Mouse (Mus musculus): ENCODE data around the gene Bloc1s4. TPM values are rescaled to one million over a fixed set of nuclear protein-coding genes. Genes with fewer than 3 reads are reported as not detected.

Gene Bloc1s4
- polyA plus RNA-seq, 1 experiment from 2014 or later, result 31.3 TPM

DNA sequence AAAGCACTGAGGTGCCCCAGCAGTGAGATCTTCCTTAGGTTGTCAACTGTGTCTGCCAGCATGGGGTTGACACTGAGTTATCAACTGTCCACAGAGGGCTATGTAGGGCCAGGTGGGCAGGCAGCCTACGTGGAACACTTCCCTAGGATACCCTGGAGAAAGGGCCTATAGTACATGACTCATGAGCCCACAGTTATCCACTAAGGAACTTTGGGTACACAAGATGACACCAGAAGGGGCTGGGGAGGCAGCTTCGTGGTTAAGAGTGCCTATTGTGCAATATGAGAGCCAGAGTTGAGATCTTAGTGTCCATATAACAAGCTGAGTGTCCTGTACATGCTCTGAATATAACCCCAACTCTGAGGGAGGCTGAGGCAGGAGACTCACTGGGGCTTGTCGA, 21.2 kb upstream of the Bloc1s4 start:
- Histone ChIP-seq H3K9me3 (no peaks in the 10 kb centered on the region), H3K4me2 (no peak overlapping the region), H3K27me3 (replicated peaks) (no peaks in the 10 kb centered on the region), H3K36me3 (replicated peaks) (no peaks in the 10 kb centered on the region), H3K9ac (no peak overlapping the region), H3K4me1 (peaks cover 10% of the 10 kb centered on the region), H3K4me3 (no peak overlapping the region), H3K27ac (no peak overlapping the region)
- no peak for ATAC-seq (replicated peaks)
- 72% methylated on average over 3 of the region's 3 CpGs for whole genome bisulfite sequencing

DNA sequence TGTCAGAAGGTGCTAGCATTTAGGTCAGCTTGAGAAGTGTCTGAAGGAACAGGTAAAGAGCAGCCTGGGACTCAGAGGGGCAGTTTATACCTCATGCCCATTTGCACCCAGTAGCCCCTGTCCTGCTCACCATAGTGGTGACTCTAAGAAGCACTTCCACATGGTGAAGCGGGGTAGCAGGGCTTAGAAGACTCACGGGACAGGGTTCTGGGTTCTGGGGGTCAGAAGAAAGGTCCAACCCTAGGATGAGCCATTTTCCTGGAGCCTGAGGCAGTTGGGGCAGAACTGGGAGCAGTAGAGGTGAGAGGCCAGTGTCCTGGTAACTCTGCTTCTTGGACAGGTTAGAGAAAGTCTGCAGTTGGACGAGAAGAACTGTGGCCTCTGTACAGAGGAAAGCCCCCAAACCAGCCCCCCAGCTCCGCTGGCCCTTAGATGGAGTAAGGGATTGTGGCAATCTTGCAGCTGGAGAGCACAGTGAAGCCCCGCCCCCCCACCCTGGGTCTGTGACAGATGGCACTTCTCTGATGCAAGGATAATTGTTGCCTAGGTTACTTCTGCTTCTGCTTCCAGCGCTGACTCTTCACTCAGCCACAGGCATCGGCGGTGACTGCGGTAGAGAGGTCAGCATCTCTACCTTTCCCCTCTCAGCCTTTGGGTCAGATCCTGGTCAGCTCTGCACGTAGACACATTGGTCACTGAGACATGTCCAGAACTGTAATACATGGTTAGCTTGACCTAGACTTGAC, 18.7 kb upstream of the Bloc1s4 start:
- Histone ChIP-seq H3K27ac (0 out of 2 replicates have a peak overlapping the region, but pooled peaks have one; percentile 19), H3K9ac (no peak overlapping the region), H3K9me3 (no peaks in the 10 kb centered on the region), H3K4me2 (no peak overlapping the region), H3K36me3 (replicated peaks) (no peaks in the 10 kb centered on the region), H3K27me3 (replicated peaks) (no peaks in the 10 kb centered on the region), H3K4me1 (peaks cover 10% of the 10 kb centered on the region), H3K4me3 (no peak overlapping the region)
- ATAC-seq (replicated peaks), result peak; percentile 78
- 26% methylated on average over 10 of the region's 10 CpGs for WGBS

DNA sequence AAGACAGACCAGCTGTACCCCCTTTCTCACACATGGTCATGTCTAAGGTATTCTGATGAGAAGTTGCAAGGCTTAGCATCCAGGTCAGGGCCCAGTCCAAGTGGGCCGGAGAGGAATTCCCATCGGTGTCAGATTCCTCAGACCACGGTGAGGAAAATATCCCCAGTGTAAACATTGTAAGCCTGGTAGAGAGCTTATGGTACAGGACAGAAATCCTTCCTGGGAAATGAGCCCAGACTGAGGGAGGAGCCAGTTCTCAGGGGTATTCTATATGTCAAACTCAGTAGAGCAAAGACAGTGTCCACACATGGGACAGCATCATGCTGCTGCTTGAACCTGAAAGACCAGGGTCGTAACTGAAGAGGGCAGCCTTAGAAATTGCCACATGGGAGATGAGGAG, 11.4 kb upstream of the Bloc1s4 start:
- no peak overlapping the region for H3K4me3 ChIP-seq
- H3K36me3 ChIP-seq (replicated peaks), result no peaks in the 10 kb centered on the region
- H3K4me1 ChIP-seq, result no peaks in the 10 kb centered on the region
- no peaks in the 10 kb centered on the region for H3K27me3 ChIP-seq (replicated peaks)
- H3K9ac ChIP-seq, result no peak overlapping the region
- H3K9me3 ChIP-seq, result no peaks in the 10 kb centered on the region
- 85% methylated on average over 4 of the region's 4 CpGs for WGBS
- no peak overlapping the region for H3K27ac ChIP-seq
- no peak overlapping the region for H3K4me2 ChIP-seq
- ATAC-seq (replicated peaks), result no peak

DNA sequence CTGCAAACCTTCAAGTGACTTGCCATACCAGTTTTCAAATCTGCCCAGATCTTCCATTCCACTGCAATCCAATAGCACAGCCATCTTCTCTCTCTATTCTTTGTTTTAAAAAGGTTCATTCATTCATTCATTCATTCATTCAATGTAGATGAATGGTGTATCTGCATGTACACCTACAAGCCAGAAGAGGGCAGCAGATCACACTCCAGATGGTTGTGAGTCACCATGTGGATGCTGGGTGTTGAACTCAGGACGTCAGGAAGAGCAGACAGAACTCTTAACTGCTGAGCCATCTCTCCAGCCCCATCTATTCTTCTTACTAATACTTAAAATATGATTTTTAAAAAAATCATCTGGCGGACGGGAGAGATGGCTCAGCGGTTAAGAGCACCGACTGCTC, 8.6 kb upstream of the Bloc1s4 start:
- H3K4me3 ChIP-seq, result no peak overlapping the region
- ATAC-seq (replicated peaks), result no peak

DNA sequence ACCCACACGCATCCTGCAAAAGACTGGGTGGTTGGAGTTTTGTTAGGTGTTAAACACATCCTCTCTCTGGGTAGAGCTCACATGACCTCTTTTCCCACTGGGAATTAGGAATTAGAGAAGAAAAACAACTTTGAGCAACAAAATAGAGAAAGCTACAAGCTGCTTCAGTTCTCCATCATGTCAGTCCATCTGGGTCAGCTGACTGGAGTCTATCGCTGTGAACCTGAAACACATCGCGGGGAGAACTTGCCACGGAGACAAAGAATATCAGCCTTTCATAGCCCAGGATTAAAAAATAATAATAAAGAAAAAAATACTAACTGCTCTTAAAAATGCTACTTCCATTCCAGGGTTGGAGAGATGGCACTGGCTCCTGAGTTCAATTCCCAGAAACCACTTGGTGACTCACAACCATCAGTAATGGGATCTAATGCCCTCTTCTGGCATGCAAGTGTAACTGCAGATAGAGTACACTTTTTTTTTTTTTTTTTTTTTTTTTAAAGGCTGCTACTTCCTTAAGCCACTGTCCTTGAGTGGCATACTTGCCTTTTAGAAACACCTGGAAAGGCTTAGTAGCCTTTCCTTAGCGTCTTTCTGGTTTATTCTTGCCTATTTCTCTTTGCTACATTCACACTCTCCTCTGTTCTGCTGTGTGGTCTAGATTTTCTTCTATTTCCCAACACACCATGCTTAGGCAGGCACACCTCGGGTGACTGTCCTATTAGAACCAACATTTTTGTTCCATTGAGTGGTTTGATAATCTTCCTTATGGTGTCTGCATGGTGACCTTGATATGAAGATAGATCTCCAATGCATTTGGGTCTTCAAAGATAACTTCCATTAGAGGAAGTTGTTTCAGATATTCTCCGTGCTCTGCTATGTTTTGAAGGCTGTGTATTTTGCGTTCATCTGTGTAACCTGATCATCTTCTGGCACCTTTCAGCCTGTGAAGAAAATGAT, 1.9 kb upstream of the Bloc1s4 start:
- H3K27me3 ChIP-seq (replicated peaks), result no peaks in the 10 kb centered on the region
- H3K4me1 ChIP-seq, result peaks cover 24% of the 10 kb centered on the region

More for the DNA sequence above, 8.6 kb upstream of the Bloc1s4 start:
- WGBS, result 64% methylated on average over 5 of the region's 5 CpGs
- H3K9ac ChIP-seq, result no peak overlapping the region
- H3K9me3 ChIP-seq, result no peaks in the 10 kb centered on the region
- no peak overlapping the region for H3K27ac ChIP-seq
- H3K27me3 ChIP-seq (replicated peaks), result no peaks in the 10 kb centered on the region
- H3K4me2 ChIP-seq, result no peak overlapping the region
- no peaks in the 10 kb centered on the region for H3K4me1 ChIP-seq
- H3K36me3 ChIP-seq (replicated peaks), result no peaks in the 10 kb centered on the region

DNA sequence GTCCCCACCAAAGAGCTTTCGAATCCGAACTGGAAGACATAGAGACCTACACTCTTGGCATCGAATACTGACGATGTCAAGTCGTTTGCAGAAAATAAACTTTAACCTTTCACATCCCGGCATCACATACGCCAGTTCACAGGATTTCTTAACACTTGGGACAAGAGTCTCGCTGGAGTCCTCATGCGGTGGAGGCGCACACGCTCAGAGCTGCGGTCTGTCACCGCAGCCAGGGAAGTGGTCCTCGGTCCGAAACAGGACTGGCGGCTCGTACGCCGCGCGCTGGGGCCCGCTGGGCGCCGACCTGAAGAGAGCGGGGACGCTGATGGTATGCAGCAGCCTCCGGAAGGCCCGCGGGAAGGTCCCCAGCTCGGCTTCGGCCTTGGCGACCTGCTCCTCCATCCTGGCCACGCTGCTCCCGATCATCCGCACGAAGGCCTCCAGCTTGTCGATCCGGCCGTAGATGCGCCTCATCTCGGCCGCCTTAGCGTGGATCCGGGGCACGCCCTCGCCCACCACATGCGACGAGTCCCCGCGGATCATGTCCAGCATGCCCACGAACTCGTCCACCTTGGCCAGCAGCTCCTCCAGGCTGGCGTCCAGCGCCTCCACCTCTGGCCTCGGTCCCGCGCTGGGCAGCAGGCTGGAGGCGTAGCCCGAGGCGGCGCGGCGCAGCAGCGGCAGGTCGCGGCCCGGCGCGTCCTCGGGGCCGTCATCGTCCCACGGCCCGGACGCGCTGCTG, 485 bp downstream of the Bloc1s4 start:
- Histone ChIP-seq H3K4me3 (peak overlapping the region; percentile 84), H3K4me2 (peak overlapping the region; percentile 88), H3K9ac (peak overlapping the region; percentile 72), H3K4me1 (peaks cover 24% of the 10 kb centered on the region), H3K27ac (peak overlapping the region; percentile 55; the same call in 1 of the 2 replicates), H3K36me3 (replicated peaks) (no peaks in the 10 kb centered on the region), H3K27me3 (replicated peaks) (no peaks in the 10 kb centered on the region), H3K9me3 (no peaks in the 10 kb centered on the region)
- WGBS, result 2% methylated on average over 75 of the region's 76 CpGs
- ATAC-seq (replicated peaks), result peak; percentile 57

More for the DNA sequence above, 1.9 kb upstream of the Bloc1s4 start:
- no peaks in the 10 kb centered on the region for H3K36me3 ChIP-seq (replicated peaks)
- H3K9me3 ChIP-seq, result no peaks in the 10 kb centered on the region
- no peak overlapping the region for H3K9ac ChIP-seq
- ATAC-seq (replicated peaks), result no peak
- no peak overlapping the region for H3K27ac ChIP-seq
- H3K4me3 ChIP-seq, result no peak overlapping the region
- WGBS, result 74% methylated on average over 9 of the region's 9 CpGs
- no peak overlapping the region for H3K4me2 ChIP-seq

DNA sequence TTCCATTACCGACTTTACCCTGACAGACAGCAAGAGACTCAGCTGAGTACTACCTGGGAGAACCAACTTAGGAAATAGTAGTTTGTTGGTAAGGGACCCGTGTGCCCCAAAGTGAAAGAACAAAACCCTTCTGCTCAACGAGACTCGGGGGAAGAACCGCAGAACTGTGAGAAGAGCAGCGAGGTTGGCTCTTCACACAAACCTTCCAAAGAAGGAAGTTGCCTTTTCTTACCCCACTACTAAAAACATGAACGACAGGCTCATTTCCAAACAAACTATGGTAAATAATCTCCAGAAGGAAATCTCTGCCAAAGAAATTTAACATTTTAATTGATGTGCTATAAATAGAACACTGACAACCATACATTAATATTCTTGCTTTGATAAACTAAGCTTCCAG, 1.4 kb downstream of the Bloc1s4 start:
- no peak for ATAC-seq (replicated peaks)
- 90% methylated on average over 7 of the region's 7 CpGs for WGBS
- Histone ChIP-seq H3K9ac (no peak overlapping the region), H3K27me3 (replicated peaks) (no peaks in the 10 kb centered on the region), H3K4me1 (peaks cover 24% of the 10 kb centered on the region), H3K27ac (no peak overlapping the region), H3K4me3 (peak overlapping the region; percentile 84), H3K36me3 (replicated peaks) (no peaks in the 10 kb centered on the region), H3K4me2 (peak overlapping the region; percentile 88), H3K9me3 (no peaks in the 10 kb centered on the region)

DNA sequence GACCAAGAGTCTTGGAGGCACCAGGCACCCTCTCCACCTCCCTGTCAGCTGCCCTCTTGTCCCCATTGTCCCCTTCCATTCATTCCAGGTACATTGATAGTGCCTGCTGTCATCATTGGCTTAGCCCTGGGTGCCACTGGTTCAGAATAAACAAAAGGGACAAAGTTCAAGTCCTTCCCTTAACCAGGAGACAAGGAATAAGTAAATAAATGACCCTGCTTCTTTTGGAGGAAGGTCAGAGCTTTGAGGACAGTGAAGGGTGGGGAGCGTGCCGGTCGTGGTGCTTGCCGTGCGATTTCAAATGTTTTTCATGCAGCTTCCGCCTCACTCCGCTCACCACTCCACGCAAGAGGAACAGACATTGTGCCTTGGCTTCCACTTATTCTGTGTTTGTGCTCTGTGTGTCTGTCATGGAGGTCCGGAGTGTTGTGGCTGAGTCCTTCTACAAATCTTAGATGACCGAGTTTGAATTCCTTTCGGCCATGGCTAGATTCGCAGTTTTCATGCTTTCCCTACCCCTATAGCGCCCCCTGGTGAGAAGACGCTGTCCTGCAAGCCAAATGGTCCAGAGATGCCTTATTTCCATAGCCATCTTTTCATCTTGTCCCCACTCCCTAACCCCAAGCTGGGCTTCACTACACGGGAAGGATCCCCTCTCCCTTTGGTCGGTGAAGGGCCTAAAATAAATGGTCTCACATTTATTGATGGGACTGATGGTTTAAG, 6.2 kb downstream of the Bloc1s4 start:
- no peak for ATAC-seq (replicated peaks)
- peaks cover 14% of the 10 kb centered on the region for H3K4me1 ChIP-seq
- no peak overlapping the region for H3K4me3 ChIP-seq
- WGBS, result 40% methylated on average over 16 of the region's 16 CpGs
- H3K36me3 ChIP-seq (replicated peaks), result no peaks in the 10 kb centered on the region
- no peaks in the 10 kb centered on the region for H3K27me3 ChIP-seq (replicated peaks)
- H3K9me3 ChIP-seq, result no peaks in the 10 kb centered on the region
- H3K27ac ChIP-seq, result no peak overlapping the region
- H3K4me2 ChIP-seq, result no peak overlapping the region
- H3K9ac ChIP-seq, result no peak overlapping the region

DNA sequence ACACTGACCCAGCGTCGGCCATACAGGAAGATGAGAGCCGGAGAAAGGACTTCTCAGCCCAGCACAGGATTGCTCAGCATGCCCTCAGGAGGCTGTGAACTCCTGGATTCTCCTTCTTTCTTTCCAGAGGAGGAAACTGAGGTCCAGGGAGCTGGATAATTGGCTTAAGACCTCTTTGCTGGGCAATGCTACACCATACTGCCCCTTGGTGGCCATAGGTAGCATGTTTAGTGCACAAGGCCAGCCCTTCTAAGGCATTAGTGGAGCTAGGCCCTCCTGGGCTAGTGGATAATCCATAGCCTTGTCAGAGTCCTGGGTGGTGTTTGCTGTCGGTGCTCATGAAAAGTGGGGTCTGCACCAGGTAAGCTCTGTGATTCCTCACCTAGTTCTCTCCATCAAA, 8.6 kb downstream of the Bloc1s4 start:
- Histone ChIP-seq H3K4me1 (no peaks in the 10 kb centered on the region; the same call in 1 of the 2 replicates), H3K9ac (no peak overlapping the region), H3K27me3 (replicated peaks) (no peaks in the 10 kb centered on the region), H3K36me3 (replicated peaks) (no peaks in the 10 kb centered on the region), H3K9me3 (no peaks in the 10 kb centered on the region), H3K4me2 (no peak overlapping the region), H3K27ac (no peak overlapping the region), H3K4me3 (no peak overlapping the region)
- 61% methylated on average over 4 of the region's 4 CpGs for WGBS
- ATAC-seq (replicated peaks), result no peak

DNA sequence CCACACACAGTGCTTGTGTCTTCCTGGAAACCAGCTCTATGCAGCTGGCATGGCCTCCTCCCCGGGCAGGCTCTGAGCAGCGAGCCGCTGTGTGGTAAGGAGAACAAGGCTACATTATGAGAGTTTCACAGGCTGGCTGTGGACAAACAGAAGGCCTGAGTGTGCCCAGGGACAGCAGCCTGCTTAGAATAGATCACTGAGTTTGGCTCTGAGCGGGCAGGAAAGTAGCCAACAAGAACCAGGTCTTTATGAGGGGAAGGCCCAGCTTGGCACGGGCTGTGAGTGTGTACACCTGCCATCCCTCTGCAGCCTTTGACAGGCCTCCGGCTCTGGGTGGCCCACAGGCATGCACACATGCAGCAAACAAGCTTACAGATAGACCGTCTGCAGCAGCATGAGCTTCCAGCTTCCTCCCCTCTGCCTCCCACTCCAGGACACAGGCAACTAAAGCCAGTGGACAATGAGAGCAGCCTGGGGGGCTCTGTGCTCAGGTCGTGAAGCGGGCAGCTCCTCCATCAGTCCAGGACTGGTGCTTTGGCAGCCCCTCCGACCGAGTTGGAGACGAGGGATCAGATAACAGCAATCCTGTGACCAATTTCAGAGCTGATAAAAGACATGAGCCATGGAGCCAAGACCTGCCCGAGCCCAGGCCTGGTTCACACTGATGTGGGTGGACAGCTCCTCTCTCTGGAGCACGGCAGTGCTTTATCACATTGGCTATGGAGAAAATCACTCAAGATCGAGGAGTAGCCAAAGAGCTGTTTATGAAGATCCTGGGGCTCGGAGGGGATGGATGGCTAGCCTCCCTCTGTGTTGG, 9.4 kb downstream of the Bloc1s4 start:
- Histone ChIP-seq H3K27me3 (replicated peaks) (no peaks in the 10 kb centered on the region), H3K9me3 (no peaks in the 10 kb centered on the region), H3K4me3 (no peak overlapping the region), H3K4me1 (no peaks in the 10 kb centered on the region; the same call in 1 of the 2 replicates), H3K36me3 (replicated peaks) (no peaks in the 10 kb centered on the region), H3K9ac (no peak overlapping the region), H3K27ac (no peak overlapping the region), H3K4me2 (no peak overlapping the region)
- WGBS, result 73% methylated on average over 16 of the region's 16 CpGs
- ATAC-seq (replicated peaks), result peak; percentile 77

DNA sequence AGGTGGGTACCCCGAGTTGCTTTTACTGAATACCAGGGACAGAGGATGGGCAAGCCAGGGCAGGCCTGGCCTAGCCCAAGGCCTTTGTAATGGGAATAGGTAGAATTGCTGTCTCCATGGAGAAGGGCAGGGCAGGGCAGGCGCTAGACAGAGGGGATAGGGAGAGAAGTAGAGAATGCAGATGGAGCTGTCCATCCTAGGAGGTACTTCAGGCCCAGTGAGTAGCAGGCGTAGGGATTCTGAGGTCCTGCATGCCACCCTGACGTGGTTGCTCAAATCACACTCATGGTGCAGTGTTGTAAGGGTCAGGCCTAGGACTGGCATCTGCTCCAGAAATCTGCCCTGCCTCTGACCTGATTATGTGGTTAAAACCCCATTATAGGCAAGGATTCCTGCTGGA, 10.7 kb downstream of the Bloc1s4 start:
- WGBS, result 66% methylated on average over 4 of the region's 4 CpGs
- Histone ChIP-seq H3K4me2 (no peak overlapping the region), H3K27ac (no peak overlapping the region), H3K27me3 (replicated peaks) (no peaks in the 10 kb centered on the region), H3K4me1 (no peaks in the 10 kb centered on the region; the same call in 1 of the 2 replicates), H3K4me3 (no peak overlapping the region), H3K36me3 (replicated peaks) (no peaks in the 10 kb centered on the region), H3K9ac (no peak overlapping the region), H3K9me3 (no peaks in the 10 kb centered on the region)
- no peak for ATAC-seq (replicated peaks)

Measured in midbrain, embryonic 15.5 days (tissue).